Mouse (Mus musculus): ENCODE measurements around the gene Emilin2. TPM values are rescaled to one million over a fixed set of nuclear protein-coding genes. Genes with fewer than 3 reads are reported as not detected.

Emilin2 gene
- polyA plus RNA-seq, 1 experiment = 163 TPM

DNA sequence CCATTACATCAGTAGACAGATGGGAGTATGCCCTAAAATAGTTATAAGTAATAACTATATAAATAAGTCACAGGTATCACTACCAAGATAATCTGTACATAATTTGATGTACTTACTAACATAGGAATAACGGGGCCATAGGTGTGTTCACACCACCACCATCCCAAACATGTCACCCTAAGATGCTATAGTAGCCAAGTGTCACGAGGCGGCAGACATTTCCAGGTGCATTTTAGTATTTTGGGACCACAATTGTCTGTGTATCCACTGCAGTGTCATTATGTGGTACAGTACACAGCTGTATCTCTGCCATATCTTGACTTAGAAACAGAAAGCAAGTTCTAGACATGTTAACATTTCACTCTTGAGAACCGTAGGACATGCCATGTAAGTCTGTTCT lies 78.6 kb downstream of the Emilin2 start:
- no peak for TF ChIP-seq GATA1 (IDR thresholded peaks at IDR 0.05; ENCODE audit: low read length)

DNA sequence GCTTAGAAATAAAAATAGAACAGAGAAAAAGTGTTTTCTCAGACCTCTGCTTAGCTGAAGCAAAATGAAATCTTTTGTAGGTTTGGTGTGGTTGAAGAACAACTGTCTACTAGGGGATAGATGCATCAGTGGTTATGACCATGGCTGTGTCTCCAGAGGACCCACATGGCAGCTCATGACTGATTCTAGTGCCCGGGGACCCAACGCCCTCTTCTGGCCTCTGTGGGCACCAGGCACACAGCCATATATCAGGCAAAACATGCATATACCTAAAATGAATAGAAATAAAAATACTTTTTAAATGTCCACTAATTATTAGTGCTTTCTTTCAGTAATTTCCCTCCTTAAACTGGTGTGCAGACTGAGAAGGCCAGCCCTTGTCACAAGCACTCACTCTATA lies 79.8 kb downstream of the Emilin2 start:
- TF ChIP-seq GATA1 (IDR thresholded peaks at IDR 0.05; ENCODE audit: low read length) = no peak

DNA sequence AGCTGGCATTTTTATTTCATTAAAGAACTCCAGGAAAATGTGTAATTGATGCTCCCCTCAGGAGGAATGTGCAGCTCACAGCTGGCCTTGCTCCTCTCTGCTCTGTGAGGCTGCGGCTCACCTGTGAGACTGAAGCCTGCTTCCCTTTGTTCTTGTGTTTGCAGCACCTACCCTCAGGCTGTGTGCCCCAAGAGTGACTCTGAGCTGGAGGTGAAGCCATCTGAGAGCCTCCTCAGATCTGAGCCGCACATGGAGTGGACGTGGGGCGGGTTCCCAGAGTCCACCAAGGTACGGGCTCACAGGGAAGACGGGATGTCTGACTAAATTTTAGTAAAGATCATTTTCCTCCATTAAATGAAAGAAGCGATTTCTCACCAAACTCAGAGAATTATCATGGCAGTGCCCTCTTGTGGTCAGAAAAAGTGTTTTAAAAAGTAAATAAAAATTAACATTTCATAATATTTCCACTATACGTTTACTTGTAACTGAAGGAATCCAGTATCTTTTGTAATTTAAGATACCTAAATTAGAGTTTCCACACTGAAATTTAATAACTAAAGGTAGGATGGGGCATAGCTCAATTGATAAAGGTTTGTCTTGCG lies 81.6 kb downstream of the Emilin2 start:
- TF ChIP-seq GATA1 (IDR thresholded peaks at IDR 0.05; ENCODE audit: low read length) = no peak

DNA sequence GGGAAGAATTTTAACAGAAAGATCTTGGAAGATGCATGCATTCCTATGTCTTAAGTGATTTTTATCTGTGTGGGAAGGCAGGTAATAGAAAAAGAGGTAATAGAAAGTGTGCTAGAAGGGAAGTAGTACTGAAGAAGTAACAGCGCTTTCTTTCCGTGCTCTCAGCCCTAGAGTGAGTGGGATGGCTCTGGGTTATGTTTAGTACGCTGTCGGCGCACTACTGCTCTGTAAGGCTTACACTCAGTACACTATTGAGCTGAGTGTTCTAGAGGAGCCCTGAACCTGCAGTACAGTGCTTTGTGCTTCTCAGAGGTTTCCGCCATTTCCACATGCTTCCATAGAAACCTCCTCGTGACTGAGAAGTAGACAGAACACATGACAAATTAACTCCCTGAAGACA lies 83.1 kb downstream of the Emilin2 start:
- TF ChIP-seq GATA1 (IDR thresholded peaks at IDR 0.05; ENCODE audit: low read length) = no peak

DNA sequence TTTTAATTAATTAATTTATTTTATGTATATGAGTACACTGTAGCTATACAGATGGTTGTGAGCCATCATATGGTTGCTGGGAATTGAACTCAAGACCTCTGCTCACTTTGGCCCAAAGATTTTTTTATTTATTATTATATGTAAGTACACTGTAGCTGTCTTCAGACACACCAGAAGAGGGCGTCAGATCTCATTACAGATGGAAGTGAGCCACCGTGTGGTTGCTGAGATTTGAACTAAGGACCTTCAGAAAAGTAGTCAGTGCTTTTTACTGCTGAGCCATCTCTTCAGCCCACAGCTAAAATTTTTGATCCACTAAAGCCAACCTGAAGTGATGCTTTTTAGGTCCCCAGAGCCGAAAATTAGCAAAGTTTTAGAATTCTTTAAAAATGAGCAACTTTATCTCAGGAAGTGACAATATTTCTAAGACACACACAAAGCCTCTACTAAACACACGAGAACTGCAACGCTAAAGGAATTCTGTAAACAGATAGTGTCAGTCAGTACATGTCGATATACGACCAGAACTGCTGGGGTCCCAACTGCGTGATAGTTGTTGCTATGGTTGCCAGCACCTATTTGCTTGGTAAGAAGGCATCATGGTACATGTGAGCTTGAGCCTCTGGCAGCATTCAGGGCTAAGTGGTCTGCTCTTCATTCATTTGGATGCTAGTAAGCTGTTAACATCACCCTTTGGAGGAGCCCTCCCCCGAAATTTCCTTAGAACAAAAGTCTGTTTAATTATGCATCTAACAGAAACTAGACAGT lies 84.5 kb downstream of the Emilin2 start:
- TF ChIP-seq GATA1 (IDR thresholded peaks at IDR 0.05; ENCODE audit: low read length) = no peak

DNA sequence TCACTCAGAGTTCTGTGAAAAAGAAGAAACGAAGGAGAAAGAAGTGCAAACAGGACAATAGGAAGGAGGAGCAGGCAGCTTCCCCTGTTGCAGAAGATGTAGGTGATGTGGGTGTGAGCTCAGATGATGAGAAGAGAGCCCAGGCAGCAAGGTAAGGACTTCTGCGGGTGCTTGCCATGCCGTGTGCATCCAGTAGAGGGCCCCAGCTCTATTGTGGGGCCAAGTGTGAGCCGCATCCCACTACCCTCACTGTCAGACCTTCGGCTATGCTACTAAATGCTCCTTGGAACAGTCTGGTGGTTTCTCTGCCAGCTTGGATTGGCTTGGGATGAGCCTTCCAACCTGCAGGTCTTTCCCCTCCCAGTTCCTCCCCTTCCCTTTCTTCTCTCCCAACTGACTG lies 86.7 kb downstream of the Emilin2 start:
- TF ChIP-seq GATA1 (IDR thresholded peaks at IDR 0.05; ENCODE audit: low read length) = no peak

DNA sequence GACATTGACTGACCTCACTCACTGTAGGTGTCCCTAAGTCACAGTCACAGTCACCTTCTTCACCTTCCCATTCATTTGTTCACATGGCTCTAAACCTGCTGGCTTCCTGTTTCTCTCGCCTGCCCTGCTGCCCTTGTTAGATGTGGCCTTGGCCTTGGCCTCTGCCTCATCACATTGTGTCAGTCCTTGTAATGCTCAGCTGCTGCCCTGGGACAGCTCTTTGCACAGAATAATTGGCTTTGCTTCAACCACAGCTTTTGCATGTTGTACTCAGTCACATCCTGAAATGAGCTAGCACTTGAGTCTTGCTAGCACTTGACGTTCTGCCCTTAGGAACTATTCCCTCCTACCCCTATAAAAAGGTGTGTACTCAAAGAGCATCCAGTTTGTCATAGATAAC lies 87.3 kb downstream of the Emilin2 start:
- no peak for TF ChIP-seq GATA1 (IDR thresholded peaks at IDR 0.05; ENCODE audit: low read length)

DNA sequence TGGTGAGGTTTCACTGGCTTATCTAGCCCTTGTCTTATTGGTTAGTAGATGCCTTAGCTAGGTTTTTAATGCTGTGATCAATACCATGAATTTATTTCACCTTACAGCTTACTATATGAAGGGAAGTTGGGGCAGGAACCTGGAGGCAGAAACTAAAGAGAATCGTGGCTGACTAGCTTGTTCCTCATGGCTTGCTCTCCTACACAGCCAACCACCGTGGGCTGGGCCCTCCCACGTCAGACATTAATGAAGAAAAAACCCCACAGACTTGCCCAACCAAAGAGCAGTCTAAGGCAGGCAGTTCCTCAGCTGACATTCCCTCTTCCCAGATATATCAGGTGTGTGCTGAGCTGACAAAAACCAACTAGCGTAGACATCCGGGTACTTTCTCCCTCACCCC lies 88.1 kb downstream of the Emilin2 start:
- TF ChIP-seq GATA1 (IDR thresholded peaks at IDR 0.05; ENCODE audit: low read length) = no peak

DNA sequence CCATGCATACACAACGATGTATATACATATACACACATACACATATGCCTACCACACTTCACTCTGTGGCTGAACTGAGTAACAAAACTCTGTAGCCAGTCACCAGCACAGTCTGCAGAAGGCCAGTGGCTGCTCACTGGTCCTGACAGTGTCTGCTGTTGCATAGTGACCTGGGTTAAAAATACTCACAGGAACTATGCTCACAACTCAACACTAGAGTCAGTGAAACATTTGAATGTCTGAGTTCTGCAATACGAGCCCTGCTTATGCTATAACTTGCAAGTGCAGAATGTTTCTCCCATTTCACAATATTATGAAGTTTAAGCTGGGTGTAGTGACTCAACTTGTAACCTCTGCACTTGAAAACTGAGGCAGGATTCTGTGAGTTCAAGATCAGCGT lies 90.4 kb downstream of the Emilin2 start:
- TF ChIP-seq GATA1 (IDR thresholded peaks at IDR 0.05; ENCODE audit: low read length) = no peak

DNA sequence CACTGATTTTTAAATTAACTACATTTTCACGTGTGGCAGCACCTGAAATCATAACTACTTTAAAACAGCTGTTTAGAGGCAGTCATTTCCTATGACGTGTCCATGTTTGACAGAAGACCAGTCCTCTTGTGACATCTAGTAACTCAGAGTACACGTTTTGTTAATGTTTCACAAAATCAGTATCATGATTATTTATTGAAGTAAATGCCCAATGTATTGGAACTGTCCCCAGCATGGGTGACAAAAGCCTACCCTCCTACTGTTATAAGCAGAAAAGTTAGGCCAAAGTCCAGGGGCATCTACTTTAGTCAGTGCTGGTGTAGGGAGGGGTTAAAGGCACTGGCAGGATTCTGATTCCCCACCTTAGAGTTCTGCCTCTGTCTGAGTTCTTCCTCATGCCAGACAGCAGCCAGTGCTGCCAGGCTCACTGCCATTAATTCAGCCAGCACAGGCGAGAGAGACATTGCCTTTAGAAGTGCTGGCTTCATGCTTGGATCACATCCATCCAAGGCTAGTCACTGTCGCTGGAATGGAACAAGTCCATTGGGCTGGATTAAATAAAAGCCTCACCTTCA lies 94.6 kb downstream of the Emilin2 start:
- TF ChIP-seq GATA1 (IDR thresholded peaks at IDR 0.05; ENCODE audit: low read length) = no peak

DNA sequence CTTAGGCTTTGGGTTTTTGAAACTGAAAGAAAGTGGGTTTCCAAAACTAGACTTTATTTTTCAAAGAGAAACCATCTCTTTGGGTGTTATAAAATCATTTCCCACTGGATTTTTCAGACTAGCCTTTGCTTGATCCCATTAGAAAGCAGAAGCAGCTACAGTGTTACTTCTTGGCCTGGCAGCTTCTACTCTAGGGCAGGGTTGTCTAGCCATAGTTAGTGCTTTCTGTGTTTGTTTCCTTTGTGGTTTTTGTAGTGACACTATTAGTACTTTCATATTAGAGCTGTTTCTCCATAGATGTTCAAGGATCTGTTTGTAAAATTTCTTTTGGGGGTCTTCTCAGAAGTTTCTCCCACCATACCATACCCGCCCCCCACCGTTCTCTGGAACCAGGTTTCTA lies 95.5 kb downstream of the Emilin2 start:
- TF ChIP-seq GATA1 (IDR thresholded peaks at IDR 0.05; ENCODE audit: low read length) = no peak

DNA sequence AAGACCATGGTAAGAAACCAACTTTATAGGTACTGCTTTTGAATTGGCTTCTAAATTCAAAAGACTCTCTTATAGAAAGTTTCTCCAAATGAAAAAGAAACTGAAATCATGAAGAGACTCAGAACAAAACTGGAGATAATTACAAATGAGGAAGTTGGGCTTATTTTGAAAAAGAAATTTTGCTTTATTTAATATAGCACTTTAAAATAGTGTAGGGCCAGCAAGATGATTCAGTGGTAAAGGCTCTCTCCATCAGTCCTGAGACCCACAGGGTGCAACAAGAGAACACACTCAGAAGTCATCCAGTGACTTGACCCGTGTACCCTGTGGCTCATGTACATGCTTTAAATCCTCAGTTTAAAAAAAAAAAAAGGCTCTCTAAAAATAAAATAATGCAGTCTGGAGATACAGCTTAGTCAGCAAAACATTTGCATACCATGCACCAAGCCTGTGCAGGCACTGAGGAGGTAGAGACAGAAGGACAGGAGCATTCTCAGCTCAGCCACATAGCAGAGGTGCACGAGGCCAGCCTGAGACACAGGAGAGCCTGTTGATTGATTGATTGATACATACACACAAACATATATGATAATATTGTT lies 96.4 kb downstream of the Emilin2 start:
- TF ChIP-seq GATA1 (IDR thresholded peaks at IDR 0.05; ENCODE audit: low read length) = no peak

DNA sequence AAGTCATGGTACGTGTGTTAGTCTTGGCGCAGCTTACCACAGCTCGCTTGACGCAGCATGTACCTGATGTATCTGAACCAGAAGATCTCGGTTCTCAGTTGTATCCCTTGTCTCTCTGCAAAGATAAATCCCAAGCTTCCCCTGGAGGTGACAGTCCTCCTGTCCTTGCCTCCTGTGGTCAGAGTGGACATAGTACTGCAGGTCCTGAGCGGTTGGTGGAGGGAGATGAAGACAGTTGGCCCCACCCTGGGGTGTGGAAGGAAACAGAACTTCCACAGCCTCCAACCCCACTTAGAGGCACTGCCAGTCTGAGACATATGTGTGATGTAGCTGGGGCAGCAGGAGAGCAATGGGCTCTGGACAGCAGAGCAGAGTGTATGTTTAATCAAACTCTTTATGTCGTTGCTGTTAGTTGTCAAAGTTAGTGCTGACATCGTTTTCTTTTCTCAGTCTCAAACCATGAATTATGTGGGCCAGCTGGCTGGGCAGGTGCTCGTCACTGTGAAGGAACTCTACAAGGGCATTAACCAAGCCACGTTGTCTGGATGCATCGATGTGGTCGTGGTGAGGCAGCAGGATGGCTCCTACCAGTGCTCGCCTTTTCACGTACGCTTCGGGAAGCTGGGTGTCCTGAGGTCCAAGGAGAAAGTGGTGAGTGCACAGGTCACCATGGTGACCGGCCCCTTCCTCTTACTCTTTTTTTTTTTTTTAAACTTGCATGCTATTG lies 97.1 kb downstream of the Emilin2 start:
- TF ChIP-seq GATA1 (IDR thresholded peaks at IDR 0.05; ENCODE audit: low read length) = no peak

DNA sequence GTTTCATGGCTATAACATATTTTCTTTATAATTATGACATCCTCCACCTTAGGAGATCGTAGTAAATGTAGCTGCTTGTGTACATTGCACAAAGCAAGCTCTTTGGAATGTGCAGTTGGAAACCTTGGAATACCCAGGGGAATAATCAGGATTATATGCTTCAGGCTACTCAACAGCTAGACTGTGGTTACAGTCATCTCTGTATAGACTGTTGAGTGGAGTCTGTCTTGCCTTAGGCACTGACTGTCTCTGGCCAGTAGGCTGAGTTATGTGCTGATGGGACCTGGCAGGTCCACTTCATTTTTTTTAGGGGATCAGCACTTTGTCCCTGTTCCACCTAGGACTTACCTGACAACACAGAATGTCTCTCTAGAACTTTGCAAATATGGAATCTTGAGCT lies 98.1 kb downstream of the Emilin2 start:
- no peak for TF ChIP-seq GATA1 (IDR thresholded peaks at IDR 0.05; ENCODE audit: low read length)

DNA sequence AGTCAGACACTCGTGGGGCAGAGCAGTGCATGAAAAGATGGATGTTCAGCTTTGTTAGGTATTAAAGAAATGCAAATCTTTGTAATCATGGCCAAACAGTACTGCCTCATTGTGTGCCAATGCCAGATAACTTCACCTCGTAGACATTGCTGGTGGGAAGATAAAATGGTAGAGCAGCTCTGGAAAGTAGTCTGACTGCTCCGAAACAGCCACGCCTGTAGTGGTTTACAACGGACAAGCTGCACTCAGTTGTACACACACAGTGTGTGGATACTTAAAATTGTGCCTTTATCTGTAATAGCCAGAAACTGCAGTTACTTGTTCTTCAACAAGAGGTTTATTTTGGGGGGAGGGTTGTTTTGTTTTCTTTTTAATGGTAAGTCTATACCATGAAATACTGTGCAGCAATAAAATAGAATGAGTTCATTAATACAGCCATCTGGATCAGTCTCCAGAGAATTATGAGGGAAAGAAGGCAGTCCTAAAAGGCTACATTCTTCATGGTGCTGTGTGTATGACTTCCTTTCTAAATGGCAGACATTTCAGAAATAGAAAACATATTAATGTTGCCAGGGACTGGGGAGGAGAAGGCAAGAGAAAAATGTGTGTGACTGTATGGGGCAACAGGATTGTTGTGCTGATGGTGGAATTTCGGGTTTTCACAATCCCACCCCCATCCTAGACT lies 99.7 kb downstream of the Emilin2 start:
- peak; percentile 96 for TF ChIP-seq GATA1 (IDR thresholded peaks at IDR 0.05; ENCODE audit: low read length)

Measured in G1E-ER4 (cell line).